Mouse (Mus musculus) MEL (cell line): ENCODE data around the gene Tgfb1i1. TPM values are rescaled to one million over a fixed set of nuclear protein-coding genes. Genes with fewer than 3 reads are reported as not detected.

Experiments
- DNase-seq: peaks from one replicate; pipeline ENCODE4 v3.0.0; 2011; ENCODE audit warnings: low read depth, low spot score
- H3K27ac ChIP-seq: 2 replicates; pipeline ENCODE4 v1.5.1; 2012; ENCODE audit warnings: low read depth, mild to moderate bottlenecking, control low read depth, low read length, moderate library complexity; ENCODE audit not compliant: control insufficient read depth
- H3K27me3 ChIP-seq, 2 experiments: fragments of 150-350 bp in 1 of 2; sonication (generic) in 1 of 2; 2 replicates each; pipeline ENCODE4 v1.6.1; 2012; ENCODE audit warnings: low read length in 2 of 2, mild to moderate bottlenecking in 2 of 2, improper control_type of control experiment in 1 of 2, moderate library complexity in 1 of 2; ENCODE audit not compliant: insufficient read depth in 2 of 2, control insufficient read depth in 1 of 2
- H3K36me3 ChIP-seq, 2 experiments: 2 replicates each; pipeline ENCODE4 v1.6.1; 2012 to 2014; ENCODE audit warnings: low read length in 2 of 2, improper control_type of control experiment in 1 of 2, inconsistent platforms in 1 of 2, mild to moderate bottlenecking in 1 of 2; ENCODE audit not compliant: insufficient read depth in 2 of 2, control insufficient read depth in 1 of 2
- H3K4me1 ChIP-seq, 2 experiments: fragments of 150-350 bp in 1 of 2; sonication (generic) in 1 of 2; 2 replicates each; pipeline ENCODE4 v1.6.1; 2012; ENCODE audit warnings: low read length in 2 of 2, improper control_type of control experiment in 1 of 2, mild to moderate bottlenecking in 1 of 2; ENCODE audit not compliant: insufficient read depth in 2 of 2, control insufficient read depth in 1 of 2
- H3K4me3 ChIP-seq, 2 experiments: fragments of 150-350 bp in 1 of 2; sonication (generic) in 1 of 2; 2 replicates each; pipeline ENCODE4 v1.5.1; 2012; ENCODE audit warnings: low read depth in 2 of 2, low read length in 2 of 2, mild to moderate bottlenecking in 2 of 2, moderate library complexity in 2 of 2, control low read depth in 1 of 2, improper control_type of control experiment in 1 of 2; ENCODE audit not compliant: control insufficient read depth in 1 of 2, insufficient read depth in 1 of 2
- H3K79me2 ChIP-seq: 2 replicates; pipeline ENCODE4 v1.6.1; 2012; ENCODE audit warnings: mild to moderate bottlenecking, low read length, moderate library complexity; ENCODE audit not compliant: control insufficient read depth, poor library complexity, insufficient read depth
- H3K9ac ChIP-seq: 2 replicates; pipeline ENCODE4 v1.6.1; 2012; ENCODE audit warnings: low read depth, mild to moderate bottlenecking, control low read depth, low read length, moderate library complexity; ENCODE audit not compliant: control insufficient read depth, poor library complexity, severe bottlenecking
- H3K9me3 ChIP-seq: fragments of 150-350 bp; sonication (generic); replicated peaks from 2 replicates; pipeline ENCODE4 v1.6.1; 2012; ENCODE audit warnings: mild to moderate bottlenecking, low read length, improper control_type of control experiment, moderate library complexity; ENCODE audit not compliant: insufficient read depth
- CHD1 ChIP-seq: IDR thresholded peaks from 2 replicates; pipeline ENCODE4 v1.6.1; 2012; ENCODE audit warnings: low read depth, mild to moderate bottlenecking, inconsistent platforms, low read length, improper control_type of control experiment
- CHD2 ChIP-seq: IDR thresholded peaks from 2 replicates; pipeline ENCODE4 v1.6.1; 2011; ENCODE audit warnings: low read length, improper control_type of control experiment
- E2F4 ChIP-seq: IDR thresholded peaks from 2 replicates; pipeline ENCODE4 v1.6.1; 2011; ENCODE audit warnings: low read depth, low read length, improper control_type of control experiment, borderline replicate concordance
- EP300 ChIP-seq, 2 experiments: IDR thresholded peaks; 2 replicates each; pipeline ENCODE4 v1.6.1; 2011; ENCODE audit warnings: improper control_type of control experiment in 2 of 2, low read length in 2 of 2, low read depth in 1 of 2, mild to moderate bottlenecking in 1 of 2
- ETS1 ChIP-seq: IDR thresholded peaks from 2 replicates; pipeline ENCODE4 v1.6.1; 2012; ENCODE audit warnings: low read depth, mild to moderate bottlenecking, inconsistent platforms, low read length, improper control_type of control experiment, moderate library complexity
- GABPA ChIP-seq: IDR thresholded peaks from 2 replicates; pipeline ENCODE4 v1.6.1; 2012; ENCODE audit warnings: low read depth, mild to moderate bottlenecking, inconsistent platforms, low read length, improper control_type of control experiment, moderate library complexity
- GATA1 ChIP-seq: IDR thresholded peaks from 2 replicates; pipeline ENCODE4 v1.6.1; 2011; ENCODE audit warnings: low read depth, low read length, improper control_type of control experiment
- KAT2A ChIP-seq: conservative IDR thresholded peaks from 2 replicates; pipeline ENCODE4 v1.6.1; 2012; ENCODE audit warnings: low read depth, low read length, improper control_type of control experiment, inconsistent platforms
- MXI1 ChIP-seq: IDR thresholded peaks from 2 replicates; pipeline ENCODE4 v1.6.1; 2011; ENCODE audit warnings: mild to moderate bottlenecking, low read depth, low read length, improper control_type of control experiment
- POLR2AphosphoS2 ChIP-seq: IDR thresholded peaks from 2 replicates; pipeline ENCODE4 v1.6.1; 2011; ENCODE audit warnings: low read length, improper control_type of control experiment
- POLR2AphosphoS5 ChIP-seq: IDR thresholded peaks from 2 replicates; pipeline ENCODE4 v1.6.1; 2012; ENCODE audit warnings: low read depth, borderline replicate concordance, mild to moderate bottlenecking, inconsistent platforms, low read length, moderate library complexity, mixed read lengths
- SMC3 ChIP-seq: IDR thresholded peaks from 2 replicates; pipeline ENCODE4 v1.6.1; 2011; ENCODE audit warnings: low read depth, low read length, improper control_type of control experiment
- TBP ChIP-seq: IDR thresholded peaks from 2 replicates; pipeline ENCODE4 v1.8.0; 2011; ENCODE audit warnings: low read depth, low read length, improper control_type of control experiment
- TCF12 ChIP-seq: IDR thresholded peaks from 2 replicates; pipeline ENCODE4 v1.6.1; 2014; ENCODE audit warnings: low read depth, mild to moderate bottlenecking, inconsistent platforms, low read length, improper control_type of control experiment, moderate library complexity
- USF1 ChIP-seq: IDR thresholded peaks from 2 replicates; pipeline ENCODE4 v1.6.1; 2014; ENCODE audit warnings: low read depth, mild to moderate bottlenecking, inconsistent platforms, low read length, improper control_type of control experiment, moderate library complexity
- USF2 ChIP-seq, 2 experiments: IDR thresholded peaks; 2 replicates each; pipeline ENCODE4 v1.6.1; 2011 to 2012; ENCODE audit warnings: improper control_type of control experiment in 2 of 2, low read length in 2 of 2, borderline replicate concordance in 1 of 2, inconsistent platforms in 1 of 2, low read depth in 1 of 2, mild to moderate bottlenecking in 1 of 2; ENCODE audit not compliant: insufficient read depth in 1 of 2
- ZC3H11A ChIP-seq: IDR thresholded peaks from 2 replicates; pipeline ENCODE4 v1.6.1; 2012; ENCODE audit warnings: low read depth, mild to moderate bottlenecking, inconsistent platforms, low read length, improper control_type of control experiment
- ZKSCAN1 ChIP-seq: IDR thresholded peaks from 2 replicates; pipeline ENCODE4 v1.6.1; 2012; ENCODE audit warnings: low read depth, mild to moderate bottlenecking, inconsistent platforms, low read length, improper control_type of control experiment, moderate library complexity
- ZNF384 ChIP-seq: IDR thresholded peaks from 2 replicates; pipeline ENCODE4 v1.6.1; 2012; ENCODE audit warnings: low read depth, mild to moderate bottlenecking, inconsistent platforms, low read length, improper control_type of control experiment
- polyA plus RNA-seq, 2 experiments: library from polyadenylated mRNA; stranded (reverse) in 1 of 2; unstranded in 1 of 2; fragments of >175 nt in 1 of 2; fragments of >200 nt in 1 of 2; gene quantifications; 2 replicates each; pipeline versions ENCODE4 v1.2.1 to v1.2.4; 2012; ENCODE audit warnings: low replicate concordance in 2 of 2, low read depth in 1 of 2; ENCODE audit not compliant: insufficient read length in 2 of 2, insufficient read depth in 1 of 2, missing spikeins in 1 of 2
- total RNA-seq: library from RNA; depleted of rRNA; stranded (reverse); fragments of 300-350 nt; gene quantifications from 2 replicates; pipeline ENCODE4 v1.2.3, GENCODE M21; 2012

Gene Tgfb1i1
- total and polyA plus RNA-seq, 3 experiments = 0.21 TPM; not detected in 2

DNA sequence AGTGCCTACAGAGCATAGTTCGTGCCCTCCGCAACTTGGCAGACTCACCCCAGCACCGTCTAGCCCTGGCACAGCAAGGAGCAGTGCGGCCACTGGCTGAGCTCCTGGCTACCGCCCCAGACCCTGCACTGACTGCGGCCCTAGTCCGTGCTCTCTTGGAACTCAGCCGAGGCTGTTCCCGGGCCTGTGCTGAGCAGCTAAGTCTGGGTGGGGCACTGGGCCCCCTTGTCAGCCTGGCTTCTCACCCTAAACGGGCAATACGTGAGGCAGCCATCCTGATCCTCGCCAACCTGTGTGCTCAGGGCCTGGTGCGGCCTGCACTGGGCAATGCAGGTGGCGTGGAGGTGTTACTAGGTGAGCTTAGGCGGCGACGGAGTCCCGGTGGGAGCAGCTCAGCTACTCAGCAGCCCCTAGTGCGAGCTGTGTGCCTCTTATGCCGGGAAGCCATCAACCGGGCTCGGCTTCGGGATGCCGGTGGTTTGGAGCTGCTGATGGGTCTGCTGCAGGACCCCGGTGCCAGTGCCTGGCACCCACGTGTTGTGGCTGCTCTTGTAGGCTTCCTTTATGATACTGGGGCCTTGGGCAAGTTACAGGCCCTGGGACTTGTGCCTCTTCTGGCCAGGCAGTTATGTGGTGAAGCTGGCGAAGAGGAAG, 6.4 kb upstream of the Tgfb1i1 start:
- Histone ChIP-seq H3K27ac (no peak overlapping the region), H3K27me3 (no peaks in the 10 kb centered on the region), H3K9me3 (no peaks in the 10 kb centered on the region), H3K4me3 (no peak overlapping the region), H3K9ac (no peak overlapping the region), H3K79me2 (peaks cover 6% of the 10 kb centered on the region), H3K36me3 (peaks cover 0 to 7% of the 10 kb centered on the region in 2 experiments; a peak in 2 of 4 replicates), H3K4me1 (peaks cover 0 to 11% of the 10 kb centered on the region in 2 experiments; a peak in 3 of 4 replicates)
- TF ChIP-seq ETS1 (no peak), ZNF384 (no peak), TBP (no peak), E2F4 (no peak)
- DNase-seq = no peak

GRCm38 (mm10) chr7:128242331-128242730, 4.3 kb upstream of the Tgfb1i1 start:
- H3K9ac ChIP-seq = no peak overlapping the region
- H3K36me3 ChIP-seq = peaks cover 0 to 7% of the 10 kb centered on the region in 2 experiments; a peak in 2 of 4 replicates
- H3K4me3 ChIP-seq = no peak overlapping the region
- TF ChIP-seq GATA1 = no peak
- TF ChIP-seq KAT2A = no peak
- no peak for TF ChIP-seq E2F4
- TF ChIP-seq SMC3 = no peak
- TF ChIP-seq CHD1 = no peak
- TF ChIP-seq ZKSCAN1 = no peak
- no peak for TF ChIP-seq USF1
- TF ChIP-seq ZC3H11A = no peak
- no peak for TF ChIP-seq USF2 (IDR thresholded peaks at IDR 0.05; ENCODE audit: borderline replicate concordance in 1 of 2, insufficient read depth in 1 of 2, low read depth in 1 of 2, low read length in 2 of 2)
- no peak for TF ChIP-seq POLR2AphosphoS2
- no peak for TF ChIP-seq MXI1
- TF ChIP-seq TCF12 = no peak
- no peak for TF ChIP-seq EP300 (IDR thresholded peaks at IDR 0.05; ENCODE audit: low read depth in 1 of 2, low read length in 2 of 2)
- TF ChIP-seq CHD2 = no peak
- no peak for TF ChIP-seq POLR2AphosphoS5
- TF ChIP-seq GABPA = no peak
- H3K27me3 ChIP-seq = no peaks in the 10 kb centered on the region
- no peak overlapping the region for H3K27ac ChIP-seq
- peaks cover 0 to 6% of the 10 kb centered on the region in 2 experiments; a peak in 2 of 4 replicates for H3K4me1 ChIP-seq
- DNase-seq = no peak
- H3K79me2 ChIP-seq = peaks cover 6% of the 10 kb centered on the region
- no peaks in the 10 kb centered on the region for H3K9me3 ChIP-seq
